Mouse (Mus musculus) T-helper 2 cell (primary cell): Measurements from ENCODE around the gene Frmpd2.

Experiments
- in situ Hi-C: fragments of 300-600 bp; cut with MboI, MseI; formaldehyde crosslinking; loops from one replicate; pipeline ENCODE4 v1.15.1; 2025; ENCODE audit warnings: high pct_unique_total_duplicates

The Frmpd2 gene

GRCm38 (mm10) chr14:33607431-33607830 is 135.9 kb downstream of the Frmpd2 start:
- in situ Hi-C loops: no loop called here
